Mouse (Mus musculus) cerebellum, adult 2 months (tissue): ENCODE measurements around the gene Tspo. TPM values are rescaled to one million over a fixed set of nuclear protein-coding genes. Genes with fewer than 3 reads are reported as not detected.
A peak's percentile ranks its signal among the peaks of the same experiment; 100 is the strongest.

ENCODE experiments used
- DNase-seq, 2 experiments: peaks; one replicate each; pipeline ENCODE4 v3.0.0; 2021
- H3K27ac ChIP-seq: fragments of 200-500 bp; 2 replicates; pipeline ENCODE4 v1.5.1; 2012; ENCODE audit warnings: low read length, control low read depth, inconsistent platforms; ENCODE audit not compliant: insufficient read depth
- H3K27me3 ChIP-seq: fragments of 200-500 bp; 2 replicates; pipeline ENCODE4 v1.6.1; 2012; ENCODE audit warnings: inconsistent platforms, mild to moderate bottlenecking, low read length, moderate library complexity; ENCODE audit not compliant: control insufficient read depth, insufficient read depth
- H3K4me1 ChIP-seq: fragments of 200-500 bp; 2 replicates; pipeline ENCODE4 v1.6.1; 2011; ENCODE audit warnings: low read length; ENCODE audit not compliant: control insufficient read depth, insufficient read depth
- H3K4me3 ChIP-seq: fragments of 200-500 bp; replicated peaks from 2 replicates; pipeline ENCODE3; 2011; ENCODE audit warnings: mild to moderate bottlenecking, low read depth, low read length, control low read depth; ENCODE audit not compliant: insufficient read depth
- CTCF ChIP-seq: fragments of 200-500 bp; IDR thresholded peaks from 2 replicates; pipeline ENCODE4 v1.5.1; 2011; ENCODE audit warnings: low read depth, mild to moderate bottlenecking, control low read depth, low read length, moderate library complexity, borderline replicate concordance; ENCODE audit not compliant: insufficient read depth
- POLR2A ChIP-seq: fragments of 200-500 bp; IDR thresholded peaks from 2 replicates; pipeline ENCODE4 v1.6.1; 2011; ENCODE audit warnings: low read length, control low read depth, borderline replicate concordance; ENCODE audit not compliant: insufficient read depth
- WGBS: fragments of 180-500 bp; shearing (Covaris S2); methylation state at CpG from one replicate; pipeline ENCODE4 v1.1.7; 2018; 5-methylcytosine and 5-hydroxymethylcytosine counted together
- polyA plus RNA-seq: library from polyadenylated mRNA; depleted of rRNA; stranded (reverse); fragments of >200 nt; gene quantifications from 2 replicates; pipeline ENCODE4 v1.2.3, GENCODE M21; 2012

The Tspo gene
- polyA plus RNA-seq, 1 experiment: 12.2 TPM

- no peaks in the 10 kb centered on the region for H3K4me1 ChIP-seq
- no peak overlapping the region for H3K27ac ChIP-seq
- no peak for TF ChIP-seq CTCF
- TF ChIP-seq POLR2A: no peak
- H3K4me3 ChIP-seq: no peak overlapping the region
- WGBS: 68% methylated on average over 5 of the region's 5 CpGs
- no peaks in the 10 kb centered on the region for H3K27me3 ChIP-seq
- DNase-seq: no peak
Measured at GRCm38 (mm10) chr15:83566006-83566405, 2.6 kb downstream of the Tspo start.

DNA sequence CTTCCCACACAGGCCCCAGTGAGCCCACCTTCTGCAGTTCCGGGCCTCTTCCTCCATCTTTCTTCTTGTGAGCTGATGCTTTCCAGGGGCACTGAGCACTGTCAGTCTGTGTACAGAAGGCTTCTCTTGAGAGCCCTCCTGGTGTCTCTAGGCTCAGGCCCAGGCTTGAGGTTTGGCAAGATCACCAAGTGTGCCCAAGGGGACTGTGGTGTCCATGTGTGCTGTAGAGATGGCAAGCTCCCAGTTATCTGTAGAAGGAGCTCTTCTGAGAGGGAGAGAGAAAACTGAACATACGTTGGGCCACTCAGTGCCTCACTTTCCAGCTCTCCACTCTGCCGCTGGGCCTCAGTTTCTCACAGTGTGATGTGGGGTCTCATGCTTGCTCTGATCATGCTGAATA lies 4.3 kb downstream of the Tspo start:
- Histone ChIP-seq H3K27ac (no peak overlapping the region), H3K27me3 (no peaks in the 10 kb centered on the region), H3K4me3 (no peak overlapping the region), H3K4me1 (no peaks in the 10 kb centered on the region)
- TF ChIP-seq CTCF (no peak), POLR2A (no peak)
- DNase-seq: no peak
- WGBS: 58% methylated on average over 3 of the region's 3 CpGs

DNA sequence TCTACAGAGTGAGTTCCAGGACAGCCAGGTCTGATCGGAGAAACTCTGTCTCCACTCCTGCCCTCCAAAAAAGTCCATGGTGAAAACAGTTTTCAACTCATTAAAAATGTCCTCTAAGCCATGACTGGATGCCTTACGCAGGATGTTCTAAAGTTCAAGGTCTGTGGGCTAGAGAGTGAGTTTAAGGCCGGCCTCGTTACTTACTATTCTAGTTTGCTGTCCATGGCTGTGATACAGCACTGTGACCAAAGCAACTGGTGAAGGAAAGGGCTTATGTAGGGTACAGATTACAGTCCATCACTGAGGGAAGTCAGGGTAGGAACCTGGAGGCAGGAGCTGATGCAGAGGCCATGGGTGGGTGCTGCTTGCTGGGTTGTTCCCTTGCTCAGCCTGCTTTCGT lies 5.2 kb downstream of the Tspo start:
- Histone ChIP-seq H3K4me3 (no peak overlapping the region), H3K4me1 (no peaks in the 10 kb centered on the region), H3K27ac (no peak overlapping the region), H3K27me3 (no peaks in the 10 kb centered on the region)
- TF ChIP-seq POLR2A (no peak), CTCF (no peak)
- no peak for DNase-seq
- 98% methylated on average over 5 of the region's 5 CpGs for WGBS

DNA sequence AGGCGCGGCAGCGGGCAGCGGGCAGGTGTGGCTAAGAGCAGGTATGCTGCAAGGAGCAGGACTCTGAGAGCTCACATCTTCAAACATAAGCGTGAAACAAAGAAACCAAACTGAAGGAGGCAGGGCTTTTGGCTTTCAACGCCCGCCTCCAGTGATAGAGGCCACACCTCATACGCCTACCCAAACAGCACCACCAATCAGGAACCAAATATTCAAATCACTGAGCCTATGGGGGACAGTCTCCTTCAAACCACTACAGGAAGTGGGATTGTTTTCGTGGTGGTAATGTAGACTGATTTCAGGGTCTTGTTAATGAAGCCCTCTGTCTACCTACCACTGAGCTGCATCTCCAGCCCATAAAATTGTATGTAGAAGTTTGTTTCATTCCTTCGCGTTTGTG lies 6.3 kb downstream of the Tspo start:
- Histone ChIP-seq H3K27ac (no peak overlapping the region), H3K27me3 (no peaks in the 10 kb centered on the region), H3K4me3 (no peak overlapping the region), H3K4me1 (no peaks in the 10 kb centered on the region)
- WGBS: 68% methylated on average over 11 of the region's 11 CpGs
- TF ChIP-seq CTCF (no peak), POLR2A (no peak)
- no peak for DNase-seq

DNA sequence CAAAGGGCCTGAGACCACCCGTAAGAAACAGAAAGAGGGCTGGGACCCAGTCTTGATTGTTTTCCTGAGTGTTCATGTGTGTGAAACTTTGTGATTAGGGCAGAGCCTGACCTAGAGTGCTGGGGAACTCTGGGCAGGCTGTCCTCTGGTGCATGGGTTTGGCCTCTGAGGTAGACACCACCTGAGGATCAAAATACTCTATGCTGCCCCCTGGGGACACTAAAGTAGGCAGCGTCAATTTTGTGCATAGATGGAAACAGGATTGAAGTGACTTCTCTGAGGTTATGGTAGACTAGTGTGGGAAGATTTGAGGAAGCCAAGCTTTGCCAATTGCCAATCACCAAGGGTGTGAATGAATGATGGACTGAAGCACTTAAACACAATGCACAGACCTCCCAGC lies 7.2 kb downstream of the Tspo start:
- H3K4me3 ChIP-seq: no peak overlapping the region
- DNase-seq: no peak
- no peak overlapping the region for H3K27ac ChIP-seq
- no peak for TF ChIP-seq POLR2A
- no peak for TF ChIP-seq CTCF
- 65% methylated on average over 2 of the region's 2 CpGs for WGBS
- H3K27me3 ChIP-seq: no peaks in the 10 kb centered on the region
- no peaks in the 10 kb centered on the region for H3K4me1 ChIP-seq

DNA sequence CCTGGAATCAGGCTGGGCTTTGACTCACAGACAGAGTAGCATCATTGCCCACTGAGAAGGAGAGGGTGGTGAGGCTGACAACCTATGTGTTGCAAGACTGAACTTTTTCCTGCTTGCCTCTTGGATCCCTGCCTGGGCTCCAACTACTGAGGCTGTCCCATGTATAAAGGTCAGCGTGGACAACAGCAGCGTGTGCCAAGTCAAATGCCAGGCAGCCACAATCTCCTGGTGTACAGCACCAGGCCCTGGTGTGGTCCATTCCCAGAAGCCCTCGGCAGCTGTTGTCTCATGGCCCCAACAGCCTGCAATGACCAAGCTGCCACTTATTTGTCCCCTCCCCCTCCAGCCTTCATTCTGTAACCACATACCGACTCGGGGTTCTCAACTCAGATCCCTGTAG lies 8.2 kb downstream of the Tspo start:
- no peak overlapping the region for H3K4me3 ChIP-seq
- no peaks in the 10 kb centered on the region for H3K4me1 ChIP-seq
- no peaks in the 10 kb centered on the region for H3K27me3 ChIP-seq
- no peak for TF ChIP-seq CTCF
- no peak overlapping the region for H3K27ac ChIP-seq
- no peak for DNase-seq
- WGBS: 69% methylated on average over 5 of the region's 5 CpGs

- H3K4me3 ChIP-seq: no peak overlapping the region
- TF ChIP-seq CTCF (no peak), POLR2A (no peak)
- no peaks in the 10 kb centered on the region for H3K4me1 ChIP-seq
- H3K27ac ChIP-seq: no peak overlapping the region
- DNase-seq: no peak
- H3K27me3 ChIP-seq: no peaks in the 10 kb centered on the region
- WGBS: 77% methylated on average over 4 of the region's 4 CpGs
Measured at GRCm38 (mm10) chr15:83572132-83572531, 8.7 kb downstream of the Tspo start.

DNA sequence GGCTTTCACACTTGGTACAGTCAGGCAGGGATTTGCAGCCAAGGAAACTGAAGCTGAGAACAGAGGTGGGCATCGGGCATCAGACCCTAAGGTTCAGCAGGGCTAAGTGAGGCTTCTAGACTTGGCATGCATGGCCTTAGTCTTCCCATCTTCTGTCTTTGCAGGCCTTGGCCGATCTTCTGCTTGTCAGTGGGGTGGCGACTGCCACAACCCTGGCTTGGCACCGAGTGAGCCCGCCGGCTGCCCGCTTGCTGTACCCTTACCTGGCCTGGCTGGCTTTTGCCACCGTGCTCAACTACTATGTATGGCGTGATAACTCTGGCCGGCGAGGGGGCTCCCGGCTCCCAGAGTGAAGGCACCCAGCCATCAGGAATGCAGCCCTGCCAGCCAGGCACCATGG lies 10.2 kb downstream of the Tspo start:
- DNase-seq: peak; percentile 55 to 58
- Histone ChIP-seq H3K27me3 (no peaks in the 10 kb centered on the region), H3K4me1 (no peaks in the 10 kb centered on the region), H3K4me3 (no peak overlapping the region), H3K27ac (no peak overlapping the region)
- WGBS: 29% methylated on average over 12 of the region's 12 CpGs
- TF ChIP-seq CTCF (no peak), POLR2A (no peak)
